Mouse (Mus musculus): ENCODE data around the gene Narfl. TPM values are rescaled to one million over a fixed set of nuclear protein-coding genes. Genes with fewer than 3 reads are reported as not detected.

The Narfl gene
- polyA plus RNA-seq, 1 experiment from 2014 or later = 15.3 TPM

DNA sequence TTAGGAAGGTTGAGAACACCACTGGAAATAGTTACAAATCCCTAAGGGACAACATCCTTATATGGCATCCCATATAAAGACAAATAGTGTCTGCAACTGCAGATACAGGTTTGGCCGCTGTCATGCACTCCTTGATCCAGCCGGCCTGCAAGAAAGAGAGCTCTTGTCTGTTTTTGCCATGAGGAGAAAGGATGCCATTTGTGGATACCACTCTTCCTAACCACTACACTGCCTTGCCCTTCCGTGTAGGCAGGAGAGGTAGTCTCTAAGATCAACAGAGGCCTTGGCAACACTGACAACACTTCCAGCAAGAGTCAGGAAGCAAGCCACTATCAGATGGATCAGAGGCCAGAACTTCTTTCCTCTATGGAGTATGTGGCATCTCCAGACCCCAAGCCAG lies 12.7 kb downstream of the Narfl start, which contains the start of gene Ccdc78:
Ccdc78 (plus strand) TSS at position 301 of the 400 bp plus-strand sequence.
- 70% methylated on average over 3 of the region's 3 CpGs for WGBS (ENCODE audit: insufficient replicate concordance)
- ATAC-seq = no peak

DNA sequence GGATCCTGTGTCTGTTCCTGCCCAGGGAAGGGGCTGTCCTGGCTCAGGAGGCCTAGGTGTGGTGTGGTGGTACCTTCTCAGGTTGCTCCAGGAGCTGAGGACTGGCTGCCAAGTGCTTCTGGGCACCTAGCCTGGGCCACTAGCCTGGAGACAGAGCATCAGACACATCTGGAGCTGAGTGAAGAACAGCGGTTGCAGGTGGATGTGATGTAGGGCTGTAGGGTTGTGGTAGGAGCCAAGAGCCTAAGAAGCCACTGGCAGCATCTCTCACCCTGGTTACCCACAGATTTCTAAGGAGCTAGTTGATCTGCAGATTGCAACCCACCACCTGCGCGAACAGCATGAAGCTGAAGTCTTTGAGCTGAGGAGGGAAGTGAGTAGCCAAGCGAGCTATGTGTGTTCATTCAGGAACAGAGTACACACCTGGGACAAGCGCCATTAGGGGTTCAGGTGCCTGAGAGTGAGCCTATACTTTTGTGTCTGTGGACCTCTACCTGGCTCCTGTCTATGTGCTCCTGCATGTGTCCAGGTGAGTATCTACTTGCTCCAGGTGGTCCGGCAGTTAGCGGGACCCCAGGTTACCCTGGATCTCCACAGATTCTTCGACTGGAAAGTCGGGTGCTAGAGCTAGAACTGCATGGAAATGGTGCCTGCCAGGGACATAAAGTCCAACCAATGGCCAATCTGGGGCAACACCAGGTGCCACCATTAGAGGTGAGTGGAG lies 13.4 kb downstream of the Narfl start:
- H3K4me3 ChIP-seq (ENCODE audit: low read depth, low read length) = no peak overlapping the region
- WGBS (ENCODE audit: insufficient replicate concordance) = 86% methylated on average over 9 of the region's 9 CpGs
- TF ChIP-seq EP300 (IDR thresholded peaks at IDR 0.05; ENCODE audit: low read depth) = no peak
- no peak for TF ChIP-seq CTCF (IDR thresholded peaks at IDR 0.05; ENCODE audit: low read depth)
- H3K27ac ChIP-seq (ENCODE audit: low read depth) = no peak overlapping the region
- H3K4me2 ChIP-seq (ENCODE audit: low read depth, low read length) = no peak overlapping the region
- H3K27me3 ChIP-seq (ENCODE audit: insufficient read depth, low read length) = no peaks in the 10 kb centered on the region
- DNase-seq (no peak), ATAC-seq (no peak)
- peaks cover 18% of the 10 kb centered on the region for H3K4me1 ChIP-seq (ENCODE audit: insufficient read depth)
- no peak overlapping the region for H3K9ac ChIP-seq (replicated peaks)
- no peaks in the 10 kb centered on the region for H3K9me3 ChIP-seq (ENCODE audit: low read length)
- peaks cover 14% of the 10 kb centered on the region for H3K36me3 ChIP-seq (replicated peaks; ENCODE audit: insufficient read depth, low read length)

More for the DNA sequence above, 12.7 kb downstream of the Narfl start, which contains the start of gene Ccdc78:
- peak within 1 kb of the TSS; percentile 65 for H3K4me3 ChIP-seq (ENCODE audit: low read depth, low read length)
- TF ChIP-seq EP300 (IDR thresholded peaks at IDR 0.05; ENCODE audit: low read depth) (no peak), CTCF (IDR thresholded peaks at IDR 0.05; ENCODE audit: low read depth) (no peak)
- no peaks in the 10 kb centered on the region for H3K27me3 ChIP-seq (ENCODE audit: insufficient read depth, low read length)
- peak within 1 kb of the TSS; percentile 68 for H3K9ac ChIP-seq (replicated peaks)
- no peak for DNase-seq
- peaks cover 14% of the 10 kb centered on the region for H3K4me1 ChIP-seq (ENCODE audit: insufficient read depth)
- H3K27ac ChIP-seq (ENCODE audit: low read depth) = peak within 1 kb of the TSS; percentile 64; the same call in 1 of the 2 replicates
- H3K9me3 ChIP-seq (ENCODE audit: low read length) = no peaks in the 10 kb centered on the region
- peaks cover 21% of the 10 kb centered on the region for H3K36me3 ChIP-seq (replicated peaks; ENCODE audit: insufficient read depth, low read length)
- H3K4me2 ChIP-seq (ENCODE audit: low read depth, low read length) = peak within 1 kb of the TSS; percentile 89

DNA sequence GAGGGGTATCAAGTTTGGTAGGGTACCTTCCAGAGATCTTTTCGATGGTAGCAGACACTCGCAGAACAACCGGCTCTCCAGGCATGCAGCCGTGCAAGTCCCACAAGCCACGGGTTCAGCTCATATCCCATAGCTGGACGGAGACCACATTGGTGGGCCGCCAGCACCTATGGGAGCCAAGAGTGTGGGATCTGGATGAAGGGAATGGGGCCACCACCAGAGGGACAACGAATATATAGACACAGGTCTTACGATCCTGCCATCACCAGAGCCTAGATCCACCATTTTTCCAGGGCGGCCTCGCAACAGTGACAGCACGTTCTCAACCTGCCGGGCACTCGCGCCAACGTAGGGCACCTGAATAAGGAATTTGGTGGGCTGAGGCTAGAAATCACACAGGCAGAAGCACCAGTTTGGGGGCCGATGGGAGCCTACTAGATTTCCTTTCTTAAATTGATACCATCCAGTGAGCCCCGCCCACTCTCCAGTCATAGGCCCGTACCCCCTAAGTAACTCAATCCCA lies 17.8 kb downstream of the Narfl start:
- ATAC-seq (no peak), DNase-seq (no peak)
- H3K27ac ChIP-seq (ENCODE audit: low read depth) = peak overlapping the region; percentile 88
- no peaks in the 10 kb centered on the region for H3K27me3 ChIP-seq (ENCODE audit: insufficient read depth, low read length)
- no peaks in the 10 kb centered on the region for H3K9me3 ChIP-seq (ENCODE audit: low read length)
- TF ChIP-seq EP300 (IDR thresholded peaks at IDR 0.05; ENCODE audit: low read depth) = no peak
- TF ChIP-seq CTCF (IDR thresholded peaks at IDR 0.05; ENCODE audit: low read depth) = peak; percentile 9; the same call in 1 of the 2 replicates
- H3K4me3 ChIP-seq (ENCODE audit: low read depth, low read length) = peak overlapping the region; percentile 79
- H3K36me3 ChIP-seq (replicated peaks; ENCODE audit: insufficient read depth, low read length) = peaks cover 4% of the 10 kb centered on the region; the same call in 1 of the 2 replicates
- peak overlapping the region; percentile 98 for H3K4me2 ChIP-seq (ENCODE audit: low read depth, low read length)
- H3K4me1 ChIP-seq (ENCODE audit: insufficient read depth) = peaks cover 22% of the 10 kb centered on the region
- whole genome bisulfite sequencing (ENCODE audit: insufficient replicate concordance) = 31% methylated on average over 19 of the region's 19 CpGs
- H3K9ac ChIP-seq (replicated peaks) = peak overlapping the region; percentile 77

DNA sequence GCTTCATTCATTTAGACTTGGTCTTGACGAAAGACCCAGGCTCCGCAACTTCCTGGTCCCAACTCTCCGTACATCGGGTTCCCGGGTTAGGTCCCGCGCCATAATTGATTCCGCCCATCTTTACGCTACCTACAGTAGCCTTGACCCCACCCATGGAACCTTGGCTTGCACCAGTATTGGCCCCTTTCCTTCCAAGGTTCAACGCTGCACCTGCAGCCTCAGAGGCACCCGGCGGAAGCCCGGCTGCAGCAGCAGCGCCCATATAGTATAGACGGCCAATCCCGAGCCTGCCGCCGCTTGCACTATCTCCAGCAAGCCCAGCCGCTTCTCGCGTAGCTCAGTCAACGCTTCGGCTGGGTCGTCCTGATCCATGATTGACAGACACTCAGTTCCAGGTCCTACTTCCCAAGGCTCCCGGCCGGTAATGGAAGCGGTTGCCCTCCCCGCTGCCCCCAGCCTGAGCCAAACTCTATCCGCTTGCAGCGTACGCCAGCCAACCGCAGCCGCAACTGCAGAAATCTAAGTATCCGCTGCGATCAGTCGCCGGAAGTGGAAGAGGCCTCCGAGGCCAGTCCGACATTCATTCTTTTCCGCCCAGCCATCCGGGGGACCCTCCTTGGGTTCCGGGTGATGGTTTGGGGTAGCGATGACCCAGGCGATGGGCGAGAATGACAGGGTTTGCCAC lies 18.4 kb downstream of the Narfl start:
- no peaks in the 10 kb centered on the region for H3K9me3 ChIP-seq (ENCODE audit: low read length)
- H3K4me1 ChIP-seq (ENCODE audit: insufficient read depth) = peaks cover 24% of the 10 kb centered on the region
- peak overlapping the region; percentile 88 for H3K27ac ChIP-seq (ENCODE audit: low read depth)
- TF ChIP-seq CTCF (IDR thresholded peaks at IDR 0.05; ENCODE audit: low read depth) = no peak
- TF ChIP-seq EP300 (IDR thresholded peaks at IDR 0.05; ENCODE audit: low read depth) = 0 out of 2 replicates have a peak, but pooled peaks have one; percentile 12
- no peaks in the 10 kb centered on the region for H3K27me3 ChIP-seq (ENCODE audit: insufficient read depth, low read length)
- WGBS (ENCODE audit: insufficient replicate concordance) = 0% methylated on average over 45 of the region's 45 CpGs
- H3K4me3 ChIP-seq (ENCODE audit: low read depth, low read length) = peak overlapping the region; percentile 79
- peaks cover 4% of the 10 kb centered on the region; the same call in 1 of the 2 replicates for H3K36me3 ChIP-seq (replicated peaks; ENCODE audit: insufficient read depth, low read length)
- ATAC-seq (peak; percentile 85), DNase-seq (peak; percentile 88)
- peak overlapping the region; percentile 98 for H3K4me2 ChIP-seq (ENCODE audit: low read depth, low read length)
- peak overlapping the region; percentile 77 for H3K9ac ChIP-seq (replicated peaks)

DNA sequence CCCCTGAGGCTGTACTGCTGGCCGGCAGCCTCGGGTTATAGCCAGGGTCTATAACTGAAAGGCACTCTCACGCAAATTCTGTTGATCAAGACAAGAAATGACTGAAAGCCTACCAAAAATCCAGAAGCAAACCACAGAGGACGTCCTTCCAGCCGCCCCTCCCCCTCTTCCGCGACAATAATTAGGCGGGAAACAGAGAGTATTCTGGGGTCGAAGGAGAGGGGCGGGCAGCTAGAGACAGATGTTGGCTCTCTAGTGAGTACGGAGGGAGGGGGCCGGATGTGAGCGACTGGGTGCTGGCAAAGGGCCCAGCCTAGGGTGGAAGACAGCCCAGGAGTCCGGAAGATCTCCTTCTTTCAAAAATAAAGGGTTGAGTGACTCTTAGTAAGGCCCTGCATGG lies 19.0 kb downstream of the Narfl start, which contains the start of gene Fam173a:
Fam173a (minus strand) TSS at position 287 of the 400 bp plus-strand sequence.
- WGBS (ENCODE audit: insufficient replicate concordance) = 3% methylated on average over 14 of the region's 14 CpGs
- Histone ChIP-seq H3K9me3 (ENCODE audit: low read length) (no peaks in the 10 kb centered on the region), H3K4me1 (ENCODE audit: insufficient read depth) (peaks cover 27% of the 10 kb centered on the region), H3K27me3 (ENCODE audit: insufficient read depth, low read length) (no peaks in the 10 kb centered on the region), H3K4me2 (ENCODE audit: low read depth, low read length) (peak within 1 kb of the TSS; percentile 98), H3K4me3 (ENCODE audit: low read depth, low read length) (peak within 1 kb of the TSS; percentile 79), H3K36me3 (replicated peaks; ENCODE audit: insufficient read depth, low read length) (peaks cover 4% of the 10 kb centered on the region; the same call in 1 of the 2 replicates), H3K27ac (ENCODE audit: low read depth) (peak within 1 kb of the TSS; percentile 88), H3K9ac (replicated peaks) (peak within 1 kb of the TSS; percentile 77)
- peak; percentile 75 for ATAC-seq
- DNase-seq = peak; percentile 83
- no peak for TF ChIP-seq CTCF (IDR thresholded peaks at IDR 0.05; ENCODE audit: low read depth)
- TF ChIP-seq EP300 (IDR thresholded peaks at IDR 0.05; ENCODE audit: low read depth) = no peak

DNA sequence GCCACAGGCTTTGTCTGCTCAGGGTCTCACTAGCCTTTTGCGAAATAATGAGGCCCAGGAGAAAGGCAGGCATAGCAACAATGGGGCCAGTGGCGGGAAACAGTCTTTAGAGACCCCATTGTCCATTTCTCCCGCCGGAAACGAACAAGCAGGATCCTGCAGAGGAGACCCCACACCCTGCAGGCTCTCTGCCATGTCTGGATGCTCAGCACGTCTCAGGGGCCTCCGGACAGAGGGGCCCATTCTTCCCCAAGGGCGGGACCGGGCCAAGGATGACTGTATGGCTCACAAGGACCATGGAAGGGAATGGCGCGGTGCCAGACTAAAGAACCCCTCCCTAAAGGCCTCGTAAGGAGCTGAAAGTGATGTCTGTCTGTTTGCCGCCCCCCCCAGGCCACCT lies 20.6 kb downstream of the Narfl start:
- DNase-seq (no peak), ATAC-seq (no peak)
- Histone ChIP-seq H3K27me3 (ENCODE audit: insufficient read depth, low read length) (no peaks in the 10 kb centered on the region), H3K36me3 (replicated peaks; ENCODE audit: insufficient read depth, low read length) (peaks cover 4% of the 10 kb centered on the region; the same call in 1 of the 2 replicates), H3K9me3 (ENCODE audit: low read length) (no peaks in the 10 kb centered on the region), H3K4me3 (ENCODE audit: low read depth, low read length) (no peak overlapping the region), H3K9ac (replicated peaks) (no peak overlapping the region), H3K4me1 (ENCODE audit: insufficient read depth) (peaks cover 27% of the 10 kb centered on the region), H3K4me2 (ENCODE audit: low read depth, low read length) (no peak overlapping the region), H3K27ac (ENCODE audit: low read depth) (no peak overlapping the region)
- 82% methylated on average over 13 of the region's 13 CpGs for WGBS (ENCODE audit: insufficient replicate concordance)
- TF ChIP-seq CTCF (IDR thresholded peaks at IDR 0.05; ENCODE audit: low read depth) (no peak), EP300 (IDR thresholded peaks at IDR 0.05; ENCODE audit: low read depth) (no peak)

Measured in liver, postnatal 0 days (tissue).